Mouse (Mus musculus): ENCODE data around the gene Fezf2. TPM values are rescaled to one million over a fixed set of nuclear protein-coding genes. Genes with fewer than 3 reads are reported as not detected.

Fezf2 gene
- polyA plus RNA-seq, 2 experiments, result not detected

DNA sequence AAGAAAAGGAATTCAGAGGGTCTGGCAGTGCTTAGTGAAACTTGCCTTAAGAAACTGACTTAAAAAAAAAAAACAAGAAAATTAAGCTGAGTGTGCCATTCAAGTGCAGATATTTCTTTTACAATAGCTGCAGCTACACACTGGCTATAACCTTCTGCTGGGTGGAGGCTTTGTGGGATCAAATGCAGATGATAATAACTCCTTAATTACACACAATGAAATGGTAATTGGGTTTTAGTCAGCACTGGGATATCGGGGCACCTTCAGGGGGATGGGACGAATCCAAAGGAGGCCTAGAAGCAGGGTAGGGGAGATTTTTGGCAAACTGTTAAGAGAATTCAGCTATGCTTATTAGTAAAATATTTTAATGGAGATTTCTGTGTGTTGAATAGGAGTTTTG lies 27.5 kb upstream of the Fezf2 start:
- Histone ChIP-seq H3K9ac (replicated peaks) (no peak overlapping the region), H3K27me3 (ENCODE audit: control insufficient read depth, insufficient read depth, low read length) (no peaks in the 10 kb centered on the region), H3K4me2 (ENCODE audit: low read depth) (no peak overlapping the region), H3K36me3 (replicated peaks; ENCODE audit: control insufficient read depth, insufficient read depth, low read depth) (no peaks in the 10 kb centered on the region), H3K9me3 (ENCODE audit: control insufficient read depth, low read length) (no peaks in the 10 kb centered on the region), H3K27ac (no peak overlapping the region), H3K4me1 (replicated peaks; ENCODE audit: control insufficient read depth in 2 of 2, insufficient read depth in 2 of 2, low read length in 1 of 2) (no peaks in the 10 kb centered on the region), H3K4me3 (ENCODE audit: insufficient read depth in 1 of 2, low read depth in 2 of 2, low read length in 2 of 2) (no peak overlapping the region)
- DNase-seq (ENCODE audit: low read depth in 3 of 3, low spot score in 3 of 3) (no peak), ATAC-seq (ENCODE audit: insufficient read depth) (no peak)
- WGBS (ENCODE audit: insufficient replicate concordance), result 60% methylated on average over 2 of the region's 2 CpGs
- TF ChIP-seq CTCF (IDR thresholded peaks at IDR 0.05; ENCODE audit: low read depth) (no peak), EP300 (IDR thresholded peaks at IDR 0.05; ENCODE audit: low read depth) (no peak)

DNA sequence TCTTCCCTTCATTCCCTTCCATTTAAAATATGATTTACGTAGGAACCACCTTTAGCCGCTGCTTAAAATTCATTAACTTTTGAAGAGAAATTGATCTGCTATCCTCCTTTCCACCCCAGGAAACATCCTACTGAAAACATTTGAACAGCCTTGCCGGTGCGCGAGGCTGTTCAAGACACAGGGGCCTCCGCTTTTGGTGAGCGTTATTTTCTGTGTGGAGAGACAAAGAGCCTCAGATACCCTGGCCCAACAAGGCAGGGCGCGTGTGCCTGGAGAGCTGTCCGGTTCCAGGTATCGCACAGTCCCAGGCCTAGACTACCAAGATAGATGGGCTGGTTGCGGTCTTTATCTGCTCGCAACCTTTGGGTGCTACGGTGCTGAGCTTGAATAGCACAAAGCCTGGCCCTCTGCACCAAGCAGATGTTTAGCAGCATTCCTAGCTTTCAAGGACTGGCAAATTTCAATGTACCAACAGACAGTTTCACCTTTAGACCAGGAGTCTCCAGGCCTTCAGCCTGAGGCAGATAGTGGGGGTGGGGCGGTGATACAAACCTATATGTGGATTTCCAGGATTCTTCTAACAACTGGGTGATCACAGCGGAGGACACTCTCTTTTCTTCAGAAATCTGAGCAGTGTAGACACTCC lies 2.4 kb upstream of the Fezf2 start:
- no peak for TF ChIP-seq EP300 (IDR thresholded peaks at IDR 0.05; ENCODE audit: low read depth)
- no peak for TF ChIP-seq CTCF (IDR thresholded peaks at IDR 0.05; ENCODE audit: low read depth)
- Histone ChIP-seq H3K27me3 (ENCODE audit: control insufficient read depth, insufficient read depth, low read length) (peaks cover 58% of the 10 kb centered on the region), H3K4me3 (ENCODE audit: insufficient read depth in 1 of 2, low read depth in 2 of 2, low read length in 2 of 2) (no peak overlapping the region), H3K27ac (no peak overlapping the region), H3K4me2 (ENCODE audit: low read depth) (no peak overlapping the region), H3K4me1 (replicated peaks; ENCODE audit: control insufficient read depth in 2 of 2, insufficient read depth in 2 of 2, low read length in 1 of 2) (no peaks in the 10 kb centered on the region), H3K36me3 (replicated peaks; ENCODE audit: control insufficient read depth, insufficient read depth, low read depth) (no peaks in the 10 kb centered on the region), H3K9ac (replicated peaks) (no peak overlapping the region), H3K9me3 (ENCODE audit: control insufficient read depth, low read length) (no peaks in the 10 kb centered on the region)
- 9% methylated on average over 16 of the region's 16 CpGs for WGBS (ENCODE audit: insufficient replicate concordance)
- ATAC-seq (ENCODE audit: insufficient read depth) (no peak), DNase-seq (ENCODE audit: low read depth in 3 of 3, low spot score in 3 of 3) (no peak)

DNA sequence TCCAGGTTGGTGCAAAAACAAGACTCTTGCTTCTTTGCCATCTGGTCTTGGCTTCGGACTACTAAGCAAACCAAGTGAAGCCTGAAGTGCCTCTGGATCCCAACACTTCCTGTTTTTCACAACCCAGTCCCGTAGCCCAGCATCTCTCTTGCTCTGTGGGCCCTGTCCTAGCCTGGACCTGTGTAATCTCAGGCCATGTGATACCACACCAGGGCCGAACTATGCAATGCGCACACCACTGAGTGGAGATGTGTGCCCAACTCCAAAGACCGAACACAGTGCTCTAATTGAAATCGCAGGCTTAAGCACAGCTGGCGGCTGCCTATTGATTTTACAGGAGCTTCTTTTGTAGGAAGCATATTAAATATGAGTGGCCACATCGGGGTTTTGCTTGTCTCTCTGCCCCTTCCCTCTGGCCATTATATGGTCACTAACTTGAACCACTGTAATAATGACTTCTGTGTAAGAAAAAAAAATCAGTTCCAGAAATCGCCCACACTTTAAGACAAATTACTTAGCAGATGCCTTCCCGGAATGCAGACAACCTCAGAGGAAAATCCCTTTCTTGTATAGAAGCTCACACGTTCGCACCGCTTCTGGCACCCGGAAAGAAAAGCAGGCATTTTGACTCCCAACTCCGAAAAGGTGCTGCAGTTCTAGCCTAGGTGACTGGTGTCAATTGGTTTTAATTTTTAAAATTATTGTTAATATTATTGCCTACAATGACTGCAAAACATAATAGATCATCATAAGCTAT lies 1.5 kb upstream of the Fezf2 start:
- Histone ChIP-seq H3K27ac (no peak overlapping the region), H3K27me3 (ENCODE audit: control insufficient read depth, insufficient read depth, low read length) (peaks cover 67% of the 10 kb centered on the region), H3K4me2 (ENCODE audit: low read depth) (no peak overlapping the region), H3K4me3 (ENCODE audit: insufficient read depth in 1 of 2, low read depth in 2 of 2, low read length in 2 of 2) (no peak overlapping the region), H3K9ac (replicated peaks) (no peak overlapping the region), H3K9me3 (ENCODE audit: control insufficient read depth, low read length) (no peaks in the 10 kb centered on the region), H3K4me1 (replicated peaks; ENCODE audit: control insufficient read depth in 2 of 2, insufficient read depth in 2 of 2, low read length in 1 of 2) (no peaks in the 10 kb centered on the region), H3K36me3 (replicated peaks; ENCODE audit: control insufficient read depth, insufficient read depth, low read depth) (no peaks in the 10 kb centered on the region)
- ATAC-seq (ENCODE audit: insufficient read depth), result no peak
- WGBS (ENCODE audit: insufficient replicate concordance), result 5% methylated on average over 15 of the region's 15 CpGs
- no peak for DNase-seq (ENCODE audit: low read depth in 3 of 3, low spot score in 3 of 3)
- TF ChIP-seq CTCF (IDR thresholded peaks at IDR 0.05; ENCODE audit: low read depth), result no peak
- TF ChIP-seq EP300 (IDR thresholded peaks at IDR 0.05; ENCODE audit: low read depth), result no peak

DNA sequence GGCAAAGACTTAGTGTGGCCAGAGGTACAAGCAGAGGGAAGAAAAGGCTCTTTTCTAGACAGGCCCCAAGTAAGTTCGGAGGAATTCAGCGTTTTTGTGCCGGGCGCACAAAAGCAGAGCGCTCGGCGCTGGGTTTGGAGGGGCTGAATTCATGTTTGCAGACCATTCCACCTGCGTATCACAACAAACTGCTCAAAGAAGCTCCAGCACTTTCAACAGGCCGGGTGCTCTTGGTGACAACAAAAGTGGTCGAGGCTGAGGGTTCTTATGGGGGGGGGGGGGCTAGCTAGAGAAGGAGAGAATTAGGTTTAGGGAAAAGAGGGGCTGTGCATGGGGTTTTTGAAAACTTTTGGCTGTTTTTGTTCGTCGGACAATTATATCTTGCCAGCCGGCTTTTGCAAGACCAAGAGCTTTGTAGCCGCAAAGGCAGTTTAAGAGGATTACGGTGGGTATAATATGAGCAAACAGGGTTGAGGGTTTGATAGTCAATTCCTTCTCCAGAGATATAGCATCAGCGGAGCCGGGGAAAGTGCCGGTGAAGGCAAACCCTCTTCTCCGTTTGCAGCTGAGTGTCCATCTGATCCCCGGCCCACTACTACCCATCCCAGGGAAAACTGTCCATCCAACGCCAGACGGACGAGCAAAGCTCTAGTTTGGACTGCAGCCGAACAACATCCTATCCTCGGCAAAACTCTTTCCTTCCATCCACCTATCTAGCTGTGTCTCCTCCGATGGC lies 956 bp downstream of the Fezf2 start:
- Histone ChIP-seq H3K9me3 (ENCODE audit: control insufficient read depth, low read length) (no peaks in the 10 kb centered on the region), H3K4me1 (replicated peaks; ENCODE audit: control insufficient read depth in 2 of 2, insufficient read depth in 2 of 2, low read length in 1 of 2) (no peaks in the 10 kb centered on the region), H3K4me2 (ENCODE audit: low read depth) (no peak overlapping the region), H3K27me3 (ENCODE audit: control insufficient read depth, insufficient read depth, low read length) (peaks cover 90% of the 10 kb centered on the region), H3K36me3 (replicated peaks; ENCODE audit: control insufficient read depth, insufficient read depth, low read depth) (no peaks in the 10 kb centered on the region), H3K4me3 (ENCODE audit: insufficient read depth in 1 of 2, low read depth in 2 of 2, low read length in 2 of 2) (no peak overlapping the region), H3K27ac (no peak overlapping the region), H3K9ac (replicated peaks) (no peak overlapping the region)
- WGBS (ENCODE audit: insufficient replicate concordance), result 2% methylated on average over 26 of the region's 26 CpGs
- ATAC-seq (ENCODE audit: insufficient read depth) (no peak), DNase-seq (ENCODE audit: low read depth in 3 of 3, low spot score in 3 of 3) (no peak)
- TF ChIP-seq CTCF (IDR thresholded peaks at IDR 0.05; ENCODE audit: low read depth) (no peak), EP300 (IDR thresholded peaks at IDR 0.05; ENCODE audit: low read depth) (no peak)
